Mouse (Mus musculus): ENCODE data around the gene Elovl1.

Gene Elovl1

GRCm38 (mm10) chr4:118427768-118428451, at the start of gene Elovl1:
TSS of gene Elovl1 (plus strand) at chr4:118428093.
- DNase-seq (ENCODE audit: low spot score in 2 of 2) = peak; percentile 73 to 74

DNA sequence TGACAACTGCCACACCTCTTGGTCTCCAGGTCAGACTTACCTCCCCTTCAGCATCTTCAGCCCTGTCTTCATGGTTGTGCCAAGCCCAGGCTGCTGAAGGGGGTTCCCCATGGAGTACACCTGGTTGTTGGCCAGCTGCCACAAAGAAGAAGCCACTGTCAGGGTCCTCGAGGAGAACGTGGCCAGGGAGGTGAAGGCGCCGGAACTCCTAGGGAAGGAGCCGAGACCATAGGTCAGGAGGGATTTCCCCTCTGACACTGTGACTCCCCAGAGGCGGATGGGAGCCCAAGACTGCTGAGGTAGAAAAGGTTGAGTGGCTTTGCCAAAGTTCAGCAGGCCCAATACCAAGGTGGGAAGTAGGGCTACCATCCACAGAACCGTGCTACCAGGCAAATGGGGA, 44.6 kb upstream of the Elovl1 start:
- DNase-seq (ENCODE audit: low spot score in 2 of 2) = no peak

DNA sequence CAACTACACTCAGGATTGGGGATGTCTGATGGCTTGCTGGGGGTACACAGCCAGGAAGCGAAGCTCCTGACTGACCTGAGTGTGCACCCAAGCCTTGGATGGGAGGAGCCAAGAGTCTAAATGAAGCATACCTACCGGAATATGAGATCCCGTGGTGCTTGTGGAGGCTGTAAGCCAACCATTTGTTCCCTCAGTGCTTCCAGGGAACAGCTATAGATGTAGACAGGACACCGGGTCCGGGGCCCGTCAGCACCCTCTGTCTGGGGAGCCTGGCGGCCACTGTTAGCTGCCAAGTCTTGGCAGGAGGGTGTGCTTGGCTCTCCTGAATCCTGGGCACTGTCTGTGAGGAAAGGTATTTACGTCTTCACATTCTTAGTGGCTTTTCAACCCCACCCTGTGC, 40.6 kb upstream of the Elovl1 start:
- DNase-seq (ENCODE audit: low spot score in 2 of 2) = no peak

- no peak for DNase-seq (ENCODE audit: low spot score in 2 of 2)
These were observed 37.7 kb upstream of the Elovl1 start for GRCm38 (mm10) chr4:118390146-118390545.

DNA sequence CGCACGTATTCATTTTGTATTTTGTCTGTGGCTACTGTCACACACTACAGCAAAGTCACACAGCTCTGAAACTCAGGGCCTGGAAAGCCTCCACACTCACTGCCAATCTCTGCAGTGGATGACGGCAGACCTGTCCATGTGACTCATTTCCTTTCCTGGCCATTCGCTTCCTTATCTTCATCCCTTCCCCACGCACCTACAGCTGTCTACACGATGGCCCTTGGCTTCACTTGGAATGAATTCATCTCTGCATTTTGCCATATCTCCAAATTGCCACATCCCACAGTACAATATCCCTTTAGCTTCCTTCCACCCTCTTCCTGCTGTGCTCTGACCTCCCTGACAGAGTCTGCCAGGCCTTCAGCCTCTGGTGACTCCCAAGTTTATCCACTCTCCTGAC, 33.4 kb upstream of the Elovl1 start:
- DNase-seq (ENCODE audit: low spot score in 2 of 2) = no peak

- DNase-seq (ENCODE audit: low spot score in 2 of 2) = no peak
These were observed 32.6 kb upstream of the Elovl1 start for GRCm38 (mm10) chr4:118395289-118395688.

DNA sequence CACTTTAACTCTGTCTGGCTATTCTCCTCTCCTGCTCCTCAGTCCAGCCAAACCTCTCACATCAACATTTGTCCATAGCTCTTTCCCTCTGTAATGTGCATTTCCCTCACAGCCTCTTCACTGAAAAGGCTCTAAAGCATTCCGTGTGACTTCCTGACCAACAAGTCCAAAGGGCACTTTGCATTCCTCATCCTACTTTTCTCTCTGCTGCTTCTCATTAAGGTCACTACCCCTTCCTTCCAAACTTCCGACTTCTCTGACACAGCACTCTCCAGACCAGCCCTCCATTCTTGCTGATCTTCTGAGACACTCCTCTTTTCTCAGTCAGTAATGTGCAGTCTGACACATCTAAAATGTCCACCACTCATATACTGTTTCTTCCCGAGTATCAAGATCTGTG, 31.5 kb upstream of the Elovl1 start:
- no peak for DNase-seq (ENCODE audit: low spot score in 2 of 2)

- no peak for DNase-seq (ENCODE audit: low spot score in 2 of 2)
These were observed 29.5 kb upstream of the Elovl1 start for GRCm38 (mm10) chr4:118398400-118398799.

- DNase-seq (ENCODE audit: low spot score in 2 of 2) = no peak
These were observed 26.5 kb upstream of the Elovl1 start for GRCm38 (mm10) chr4:118401421-118401820.

DNA sequence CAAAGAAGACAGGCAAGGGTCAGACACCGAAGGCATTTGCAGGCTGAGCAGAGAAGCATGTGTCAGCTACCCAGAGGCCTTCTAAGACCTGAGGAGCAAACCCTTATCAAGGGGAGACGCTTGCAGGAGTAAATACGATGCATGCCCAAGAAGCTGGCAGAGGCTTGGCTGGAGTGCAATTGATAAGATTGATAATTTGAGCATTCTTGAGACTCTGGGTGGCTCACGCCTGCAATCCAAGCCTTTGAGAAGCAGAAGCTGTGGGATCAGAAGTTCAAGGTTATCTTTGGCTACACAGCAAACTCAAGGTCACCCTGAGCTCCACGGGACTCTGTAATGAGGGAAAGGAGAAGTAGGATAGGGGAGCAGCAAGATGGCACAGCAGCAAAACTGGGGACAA, 26.0 kb upstream of the Elovl1 start:
- no peak for DNase-seq (ENCODE audit: low spot score in 2 of 2)

GRCm38 (mm10) chr4:118402701-118403100, 25.2 kb upstream of the Elovl1 start:
- DNase-seq (ENCODE audit: low spot score in 2 of 2) = no peak

DNA sequence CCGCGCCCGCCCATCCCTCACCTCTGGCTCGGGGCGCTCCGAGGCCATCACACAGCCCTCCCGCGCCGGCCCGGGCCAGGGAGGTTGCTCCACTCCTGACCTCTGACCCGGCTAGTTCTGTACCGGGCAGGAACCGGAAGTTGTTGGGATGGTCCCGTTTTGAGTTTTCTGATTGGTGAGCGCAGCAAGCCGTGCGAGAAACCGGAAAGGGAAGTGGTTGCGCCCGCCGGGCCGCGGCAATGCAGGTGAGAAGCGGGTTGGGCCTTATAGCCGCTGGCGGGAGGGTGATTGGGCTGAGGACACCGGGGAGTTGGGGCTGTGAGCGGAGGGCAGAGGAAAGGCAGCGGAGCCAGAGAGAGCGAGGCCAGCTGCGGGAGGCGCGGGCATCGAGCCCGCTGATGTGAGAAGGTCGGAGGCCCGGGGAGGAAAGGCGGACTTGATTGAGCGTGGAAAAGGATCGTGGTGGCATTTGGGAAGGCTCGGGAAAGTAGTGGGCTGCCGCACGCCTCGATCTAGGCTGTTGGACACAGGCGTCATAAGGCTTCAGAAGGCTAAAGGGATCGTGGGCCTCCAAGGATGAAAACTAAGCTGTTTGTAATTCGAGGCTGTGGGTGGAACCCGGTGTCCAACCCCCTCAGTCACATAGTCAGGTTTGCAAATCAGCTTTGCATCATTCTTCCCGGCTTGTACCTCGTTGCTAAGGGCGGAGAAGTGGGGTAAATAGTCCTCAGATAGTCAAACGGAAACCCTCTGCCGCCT, 18.6 kb upstream of the Elovl1 start, which contains the start of the genes Szt2 and Med8:
Gene Szt2, minus strand, starts transcription at position 132 of the 759 bp plus-strand sequence.
Gene Med8, plus strand, starts transcription at position 196 of the 759 bp plus-strand sequence.
- peak; percentile 93 for DNase-seq (ENCODE audit: low spot score in 2 of 2)

DNA sequence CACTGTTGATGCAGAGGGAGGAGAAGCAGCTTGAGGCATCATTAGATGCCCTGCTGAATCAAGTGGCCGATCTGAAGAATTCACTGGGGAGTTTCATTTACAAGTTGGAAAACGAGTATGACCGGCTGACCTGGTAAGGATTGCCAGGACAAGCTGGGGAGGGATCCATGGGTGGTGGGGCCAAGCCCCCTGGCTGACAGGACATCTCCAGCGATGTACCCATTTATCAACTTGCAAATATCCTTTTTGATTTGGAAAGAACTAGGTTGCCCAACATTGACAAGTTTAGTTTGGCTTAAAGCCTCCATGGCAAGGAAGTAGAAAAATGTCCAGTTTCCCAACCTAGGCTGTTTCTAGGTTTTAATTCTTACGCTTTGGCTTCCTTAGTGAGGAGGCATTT, 17.0 kb upstream of the Elovl1 start:
- DNase-seq (ENCODE audit: low spot score in 2 of 2) = no peak

DNA sequence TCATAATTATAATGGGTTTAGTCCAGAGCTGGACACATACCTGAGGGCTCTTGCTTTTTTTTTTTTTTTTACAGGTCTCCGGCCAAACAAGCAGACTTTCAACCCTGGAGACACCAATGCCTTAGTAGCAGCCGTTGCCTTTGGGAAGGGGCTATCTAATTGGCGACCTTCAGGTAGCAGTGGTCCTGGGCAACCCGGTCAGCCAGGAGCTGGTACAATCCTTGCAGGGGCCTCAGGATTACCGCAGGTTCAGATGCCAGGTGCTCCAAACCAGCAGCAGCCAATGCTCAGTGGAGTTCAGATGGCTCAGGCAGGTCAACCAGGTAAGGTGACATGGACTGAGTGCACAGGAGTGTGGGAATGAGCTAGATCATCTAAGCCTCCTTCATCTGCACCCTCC, 14.3 kb upstream of the Elovl1 start:
- DNase-seq (ENCODE audit: low spot score in 2 of 2) = no peak

- no peak for DNase-seq (ENCODE audit: low spot score in 2 of 2)
These were observed 12.1 kb upstream of the Elovl1 start for GRCm38 (mm10) chr4:118415779-118416178.

GRCm38 (mm10) chr4:118416329-118416728, 11.6 kb upstream of the Elovl1 start:
- no peak for DNase-seq (ENCODE audit: low spot score in 2 of 2)

DNA sequence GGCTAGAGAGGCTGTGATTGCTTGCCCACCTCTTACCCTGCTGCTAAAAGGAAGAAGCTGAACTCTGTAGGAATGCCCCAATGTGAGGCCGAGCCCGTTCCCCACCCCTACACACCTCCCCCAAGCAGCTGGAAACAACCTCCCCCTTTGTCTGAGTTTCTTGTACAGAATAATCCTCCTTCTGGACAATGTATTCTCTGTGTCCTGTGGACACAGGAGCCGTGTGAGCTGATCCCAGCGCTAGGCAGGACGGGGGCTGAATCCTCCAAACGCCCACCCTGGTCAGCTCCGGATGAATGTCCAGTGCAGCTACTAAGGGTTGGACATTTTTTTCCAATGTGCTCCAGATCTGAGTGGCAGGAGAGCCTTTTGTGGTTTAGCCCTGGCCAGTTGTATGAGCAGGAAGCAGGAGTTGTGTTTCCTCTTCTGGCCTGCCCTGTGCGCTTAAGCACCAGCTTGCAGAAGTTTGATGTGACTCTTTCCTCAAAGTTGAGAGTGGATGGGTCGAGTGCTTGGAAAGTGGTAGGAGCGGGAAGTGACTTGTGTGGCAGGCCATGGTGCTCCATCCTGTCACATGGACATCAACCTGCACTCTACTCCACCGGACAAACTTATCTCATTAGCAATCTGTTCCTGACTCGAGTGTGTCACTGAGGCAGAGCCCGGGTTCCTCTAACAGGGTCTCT, 10.6 kb upstream of the Elovl1 start:
- no peak for DNase-seq (ENCODE audit: low spot score in 2 of 2)

- no peak for DNase-seq (ENCODE audit: low spot score in 2 of 2)
These were observed 6.5 kb upstream of the Elovl1 start for GRCm38 (mm10) chr4:118421384-118421783.

DNA sequence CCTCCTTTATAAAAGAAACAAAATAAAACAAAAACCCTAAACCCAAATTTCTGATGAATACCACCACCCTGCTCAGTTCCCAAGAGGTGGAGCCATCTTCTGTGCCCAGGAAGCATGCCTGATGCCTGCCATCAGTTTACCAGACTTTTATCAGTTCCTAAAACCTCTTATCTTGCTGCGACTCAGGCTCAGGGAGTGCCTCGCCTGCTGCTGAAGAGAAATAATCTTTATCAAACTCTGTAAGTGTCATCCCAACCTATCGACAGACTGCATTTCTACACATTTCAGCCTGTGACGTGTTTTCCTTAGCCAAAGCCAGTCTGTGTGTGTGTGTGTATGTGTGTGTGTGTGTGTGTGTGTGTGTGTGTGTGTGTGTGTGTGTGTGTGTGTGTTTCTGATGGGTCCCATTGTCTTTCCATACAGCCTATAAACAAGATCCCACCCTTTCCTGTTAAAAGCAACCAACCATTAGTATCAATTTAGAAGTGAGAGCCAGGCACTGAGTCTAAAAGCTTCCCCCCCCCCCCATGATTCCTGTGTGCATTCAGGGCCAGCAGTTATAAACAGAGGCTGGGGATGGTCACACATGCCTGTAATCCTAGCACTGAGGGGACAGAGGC, 3.2 kb upstream of the Elovl1 start:
- no peak for DNase-seq (ENCODE audit: low spot score in 2 of 2)

GRCm38 (mm10) chr4:118425374-118425773, 2.5 kb upstream of the Elovl1 start:
- DNase-seq (ENCODE audit: low spot score in 2 of 2) = no peak

DNA sequence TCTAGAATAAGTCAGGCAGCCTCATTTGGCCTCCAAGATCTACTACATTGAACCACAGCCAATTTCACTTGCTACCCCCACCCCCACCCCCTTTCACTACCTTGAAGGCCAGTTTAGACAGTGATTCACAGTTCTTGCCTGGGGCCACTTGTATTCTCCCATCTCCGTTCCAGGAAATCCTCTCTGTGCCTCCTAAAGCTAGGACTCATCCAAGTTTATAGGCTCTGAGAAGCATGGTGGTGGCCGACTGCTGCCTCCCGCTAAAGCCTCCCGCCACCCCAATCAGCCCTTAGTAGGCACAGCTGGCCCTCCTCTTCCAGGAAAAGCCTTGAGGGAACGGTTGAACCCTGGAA, 502 bp upstream of the Elovl1 start:
- DNase-seq (ENCODE audit: low spot score in 2 of 2) = no peak

- peak in 1 of 2 experiments; percentile 10 for DNase-seq (ENCODE audit: low spot score in 2 of 2)
These were observed 780 bp downstream of the Elovl1 start for GRCm38 (mm10) chr4:118428531-118429214.

Measured in natural killer cell, adult 2 months (primary cell).